Mouse (Mus musculus) neural tube, embryonic 10.5 days (tissue): ENCODE data around the gene Vipr1.

ENCODE experiments used
- DNase-seq: peaks from one replicate; pipeline ENCODE4 v3.0.0-alpha.2; 2017; ENCODE audit warnings: low spot score; ENCODE audit errors: extremely low spot score

The Vipr1 gene

GRCm38 (mm10) chr9:121677069-121677468 is 34.6 kb downstream of the Vipr1 start:
- DNase-seq = no peak

- DNase-seq = no peak
Observed at GRCm38 (mm10) chr9:121677476-121677875, 35.0 kb downstream of the Vipr1 start.

GRCm38 (mm10) chr9:121679549-121679948 is 37.0 kb downstream of the Vipr1 start:
- peak; percentile 61 for DNase-seq

GRCm38 (mm10) chr9:121681191-121681590 is 38.7 kb downstream of the Vipr1 start:
- no peak for DNase-seq

DNA sequence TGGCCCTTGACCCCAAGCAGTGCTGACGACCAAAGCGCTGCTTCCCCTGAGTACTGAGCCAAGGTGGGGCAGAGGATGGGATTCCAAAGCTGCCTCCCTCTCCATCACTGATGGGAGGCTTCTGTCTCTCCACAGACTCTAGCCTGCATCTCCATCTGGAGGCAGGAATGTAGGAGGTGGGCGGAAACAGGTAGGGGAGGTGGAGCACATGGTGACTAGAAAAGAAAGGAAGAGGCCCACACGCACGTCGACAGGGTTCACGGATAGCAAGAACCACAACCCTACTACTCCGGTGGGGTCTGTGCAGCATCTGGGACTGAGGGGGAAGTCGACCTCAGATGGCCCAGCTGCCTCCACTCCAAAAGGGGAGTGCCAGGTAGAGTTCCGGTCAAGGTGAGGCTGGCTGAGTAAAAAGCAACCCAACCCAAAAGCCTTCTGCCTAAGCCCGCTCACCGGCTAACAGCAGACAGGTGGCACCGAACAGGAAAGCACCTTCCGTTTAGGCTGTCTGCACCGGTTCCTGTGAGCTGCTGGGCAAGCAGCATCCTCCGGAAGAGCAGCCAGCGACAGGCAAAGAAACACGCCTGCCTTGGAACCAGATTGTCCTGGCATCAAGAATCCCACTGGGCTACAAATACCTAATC is 39.6 kb downstream of the Vipr1 start:
- no peak for DNase-seq

GRCm38 (mm10) chr9:121684702-121685101 is 42.2 kb downstream of the Vipr1 start:
- DNase-seq = no peak

GRCm38 (mm10) chr9:121690200-121690651 is 47.7 kb downstream of the Vipr1 start:
- DNase-seq = no peak

DNA sequence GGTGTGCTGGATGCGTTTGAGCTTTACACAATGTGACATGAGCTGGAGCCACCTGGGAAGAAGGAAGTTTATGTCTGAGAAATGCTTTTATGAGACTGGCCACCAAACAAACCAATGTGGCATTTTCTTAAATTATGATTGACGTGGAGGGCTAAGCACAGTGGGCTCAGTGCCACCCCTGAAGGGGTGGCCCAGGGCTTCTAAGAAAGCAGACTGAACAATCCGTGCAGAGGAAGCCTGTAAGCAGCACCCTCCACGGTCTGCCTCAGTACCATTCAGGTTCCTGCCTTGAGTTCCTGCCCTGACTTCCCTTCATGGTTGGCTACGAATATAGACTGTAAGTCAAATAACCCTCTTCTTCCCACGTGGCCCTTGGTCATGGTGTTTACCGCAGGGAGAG is 48.2 kb downstream of the Vipr1 start:
- no peak for DNase-seq

- no peak for DNase-seq
Observed at GRCm38 (mm10) chr9:121694736-121695135, 52.2 kb downstream of the Vipr1 start.

GRCm38 (mm10) chr9:121696626-121697025 is 54.1 kb downstream of the Vipr1 start:
- DNase-seq = no peak

- no peak for DNase-seq
Observed at GRCm38 (mm10) chr9:121697150-121698049, 54.9 kb downstream of the Vipr1 start.

GRCm38 (mm10) chr9:121704261-121704645 is 61.7 kb downstream of the Vipr1 start:
- no peak for DNase-seq

- DNase-seq = peak; percentile 90
Observed at GRCm38 (mm10) chr9:121704646-121705625, 62.4 kb downstream of the Vipr1 start, which contains the start of gene Sec22c. TSS of gene Sec22c (minus strand) at chr9:121705490.

DNA sequence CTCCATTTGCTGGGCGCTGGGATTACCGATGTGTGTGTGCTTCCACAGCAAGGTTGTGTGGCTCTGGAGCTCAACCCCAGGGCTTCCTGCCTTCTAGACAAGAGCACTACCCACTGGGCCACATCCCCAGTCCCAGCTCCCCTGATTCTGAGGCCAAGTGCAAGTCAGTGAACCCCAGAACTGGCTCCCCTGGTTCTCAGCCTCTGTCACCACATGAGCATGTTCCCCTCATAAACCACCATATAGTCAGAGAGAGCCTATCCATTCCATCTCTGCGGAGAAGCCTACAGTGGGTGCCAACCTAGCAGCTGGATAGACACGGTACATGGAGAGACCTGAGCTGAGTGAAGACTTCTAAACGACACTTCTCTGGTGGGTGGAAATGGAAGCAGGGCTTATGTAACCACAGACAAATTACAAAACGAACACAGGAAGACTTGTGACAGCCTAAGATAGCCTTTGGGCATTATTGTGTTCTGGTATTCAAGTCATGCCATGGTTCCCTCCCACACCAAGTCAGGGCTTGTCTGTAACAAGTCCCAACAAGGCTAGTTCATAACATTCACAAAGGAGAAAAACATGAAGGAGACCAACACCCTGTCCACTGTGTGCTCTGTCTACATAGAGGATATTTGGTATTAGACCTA is 63.6 kb downstream of the Vipr1 start:
- no peak for DNase-seq

DNA sequence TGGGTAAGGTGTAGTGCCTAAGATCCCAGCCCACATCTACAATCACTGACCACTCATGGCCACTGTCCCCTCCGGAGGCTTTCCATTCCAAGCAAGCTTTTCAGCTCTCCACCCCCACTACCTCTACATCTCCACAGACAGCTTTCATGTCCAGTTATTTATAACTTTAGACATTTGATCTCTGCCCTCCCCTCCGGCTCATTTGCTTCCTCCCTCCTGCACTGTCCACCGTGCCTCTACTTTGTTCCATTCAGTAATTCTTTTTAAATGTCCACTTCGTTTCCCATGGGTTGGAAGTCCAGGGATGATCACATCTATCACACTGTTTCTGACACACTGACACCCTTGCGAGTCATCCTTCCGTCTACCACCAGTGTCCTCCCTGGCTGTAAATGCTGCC is 65.3 kb downstream of the Vipr1 start:
- no peak for DNase-seq

DNA sequence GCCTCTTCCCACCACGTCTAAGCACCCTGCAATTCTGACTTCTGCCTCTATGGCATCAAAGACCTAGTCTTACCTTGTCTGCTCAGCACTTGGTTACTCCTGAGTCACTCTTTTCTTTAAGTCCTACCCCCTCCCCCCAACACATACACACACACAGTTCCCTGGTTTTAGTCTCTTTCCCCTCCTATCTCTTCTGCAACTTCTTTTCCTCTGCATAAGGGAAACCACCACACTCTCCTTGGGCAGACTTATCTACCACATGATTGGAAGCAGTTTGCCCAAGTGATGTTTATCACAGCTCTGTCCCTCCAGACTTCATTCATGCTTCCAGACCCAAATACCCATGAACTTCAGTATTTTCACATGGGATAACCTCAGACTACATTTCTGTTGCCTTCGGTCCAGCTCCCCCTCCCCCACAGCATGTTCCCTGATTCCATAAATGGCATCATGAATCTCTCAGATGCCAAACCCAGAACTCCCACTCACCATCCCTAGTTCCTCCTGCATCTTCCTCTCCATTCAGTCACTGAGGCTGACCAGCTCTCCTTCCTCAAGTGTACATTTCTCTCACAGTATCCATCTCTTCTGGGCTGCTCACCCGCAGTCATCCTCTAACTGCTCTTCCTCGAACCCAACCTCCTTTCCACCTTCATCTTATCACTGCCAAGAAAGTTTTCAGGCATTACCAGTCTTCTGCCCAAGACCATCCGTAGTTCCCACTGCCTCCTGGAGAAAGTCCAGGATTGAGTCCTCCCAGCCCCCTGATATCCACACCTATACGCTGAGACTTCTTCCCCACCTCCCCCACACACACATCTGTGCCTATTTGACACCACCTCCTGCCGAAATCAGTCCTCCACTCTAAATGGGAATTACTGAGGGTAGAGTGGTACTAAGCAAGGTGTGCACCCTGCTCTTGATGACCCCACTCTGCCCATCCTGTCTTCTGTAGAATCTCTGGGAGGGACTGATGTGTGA is 66.3 kb downstream of the Vipr1 start:
- no peak for DNase-seq

DNA sequence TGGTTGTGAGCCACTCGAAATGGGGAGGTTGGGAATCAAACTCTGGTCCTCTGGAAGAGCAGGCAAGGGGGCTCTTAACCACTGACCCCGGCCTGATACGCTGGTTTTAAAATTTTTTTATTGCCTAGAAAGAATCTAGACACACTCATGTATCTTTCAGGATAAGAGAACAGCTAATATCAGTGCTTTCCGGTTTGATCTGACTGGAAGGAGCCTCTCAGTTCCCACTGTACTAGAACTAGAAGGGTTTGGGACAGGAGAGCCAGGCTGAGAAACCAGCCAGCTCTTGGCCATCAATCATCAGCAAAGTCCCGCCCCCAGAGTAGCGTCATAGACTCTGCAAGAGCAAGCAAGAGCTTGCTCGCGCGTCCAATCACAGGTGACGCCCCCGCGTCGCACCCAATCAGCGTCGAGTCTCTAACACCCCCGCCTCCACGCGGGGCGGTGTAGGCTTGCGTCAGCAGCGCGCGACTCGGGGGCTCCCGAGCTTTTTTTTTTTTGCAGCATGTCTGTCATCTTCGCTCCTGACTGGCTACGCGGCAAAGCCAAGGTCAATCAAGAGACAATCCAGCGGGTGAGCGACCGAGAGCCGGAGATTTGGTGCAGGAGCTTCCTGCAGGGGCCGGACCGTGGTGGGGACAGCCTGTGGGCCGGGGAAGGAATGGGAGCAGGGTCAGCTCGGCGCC is 67.5 kb downstream of the Vipr1 start, which contains the start of gene Ss18l2:
Ss18l2 (plus strand) TSS at position 432 of the 686 bp plus-strand sequence.
- DNase-seq = peak; percentile 98

DNA sequence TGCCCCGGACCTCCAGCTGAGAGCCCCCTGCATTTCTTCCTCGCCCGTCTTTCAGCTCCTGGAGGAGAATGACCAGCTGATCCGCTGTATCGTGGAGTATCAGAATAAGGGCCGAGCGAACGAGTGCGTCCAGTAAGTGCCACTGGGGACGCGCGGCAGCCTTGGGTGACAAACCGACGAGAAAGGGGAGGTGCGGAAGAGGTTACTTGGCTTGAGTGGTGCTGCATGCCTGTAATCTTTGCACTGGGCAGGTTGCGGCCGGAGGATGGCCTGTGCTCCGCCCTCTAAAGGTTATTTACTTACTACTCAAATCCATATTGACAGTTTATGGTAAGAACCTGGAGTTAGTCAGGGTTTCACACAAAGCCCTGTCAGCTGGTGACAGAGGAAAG is 68.1 kb downstream of the Vipr1 start:
- DNase-seq = no peak

DNA sequence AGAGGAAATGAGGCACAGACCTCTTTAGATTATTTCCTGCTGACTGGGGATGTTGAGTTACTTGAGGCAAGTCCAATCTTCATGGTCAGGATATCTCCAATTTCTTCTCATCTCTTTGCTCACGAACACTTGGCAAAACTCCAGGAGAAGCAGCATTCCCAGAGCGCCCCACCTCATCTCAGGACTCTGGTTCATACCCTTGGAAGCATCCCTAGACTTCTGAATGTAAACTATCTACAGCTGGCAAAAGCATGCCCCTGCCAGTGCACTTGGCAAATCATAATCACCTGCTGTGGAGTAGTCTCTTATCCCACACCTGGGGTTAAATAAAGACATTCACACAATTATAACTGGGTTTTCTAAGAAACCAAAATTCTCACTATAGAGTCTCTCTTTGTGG is 74.5 kb downstream of the Vipr1 start:
- DNase-seq = no peak
